Mouse (Mus musculus): ENCODE measurements at regions not wholly inside any gene's neighbourhood (a gene's known extent, or its start where the extent isn't known, plus 50 kb on each side); places are given as distances from the start of the nearest gene placed in this dataset.
A peak's percentile ranks its signal among the peaks of the same experiment; 100 is the strongest.

GRCm38 (mm10) chr16:45331236-45331635, 77.6 kb downstream of the Cd200 start:
- DNase-seq (ENCODE audit: low read depth, low spot score) = no peak

- peak; percentile 30 for DNase-seq (ENCODE audit: low read depth, low spot score)
Measured at GRCm38 (mm10) chr16:45330298-45330697, 78.6 kb downstream of the Cd200 start.

- no peak for DNase-seq (ENCODE audit: low read depth, low spot score)
Measured at GRCm38 (mm10) chr16:45329716-45330115, 79.1 kb downstream of the Cd200 start.

- no peak for DNase-seq (ENCODE audit: low read depth, low spot score)
Measured at GRCm38 (mm10) chr16:45327103-45327502, 81.8 kb downstream of the Cd200 start.

- DNase-seq (ENCODE audit: low read depth, low spot score) = no peak
Measured at GRCm38 (mm10) chr16:45311479-45311878, 87.4 kb downstream of the Btla start.

All from ZHBTc4 (cell line).